Mouse (Mus musculus): ENCODE measurements around the gene Bfsp2. TPM values are rescaled to one million over a fixed set of nuclear protein-coding genes. Genes with fewer than 3 reads are reported as not detected.

Bfsp2 gene
- polyA plus RNA-seq, 1 experiment: not detected

DNA sequence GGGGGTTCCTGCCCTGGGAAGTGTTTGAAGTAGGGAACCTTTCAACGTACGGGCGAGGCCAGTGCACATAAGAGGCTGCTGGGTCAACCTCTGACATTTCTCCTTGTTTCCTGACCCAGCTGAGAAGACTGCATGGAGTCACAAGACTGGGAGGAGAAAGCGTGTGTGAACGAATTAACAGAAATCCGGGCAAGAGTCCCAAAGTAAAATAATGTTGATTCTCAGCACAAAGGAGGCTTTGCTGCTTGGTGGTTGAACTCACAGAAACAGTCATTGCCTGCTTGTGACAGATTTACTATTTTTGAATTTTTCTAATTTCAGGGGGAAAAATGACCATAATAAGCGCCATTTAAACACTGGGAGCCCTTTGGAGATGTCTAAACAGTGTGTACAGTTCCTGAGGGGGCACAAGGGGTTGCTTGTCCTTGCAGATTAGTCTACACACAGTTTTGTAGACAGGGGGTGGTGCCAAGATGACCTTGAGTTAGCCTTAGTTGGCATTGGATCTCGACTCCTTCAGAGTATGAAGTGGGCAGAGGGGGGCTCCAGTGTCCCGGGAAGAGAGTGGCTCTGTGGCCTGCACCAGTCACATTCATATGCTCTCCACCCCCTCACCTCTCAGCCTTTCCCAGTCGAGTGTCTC is 93.1 kb downstream of the Bfsp2 start:
- Histone ChIP-seq H3K4me1 (ENCODE audit: control insufficient read depth, insufficient read depth, low read length) (no peaks in the 10 kb centered on the region), H3K4me3 (ENCODE audit: insufficient read depth, low read length) (no peak overlapping the region), H3K27ac (ENCODE audit: insufficient read depth, low read depth, low read length) (no peak overlapping the region)
- TF ChIP-seq POLR2A (IDR thresholded peaks at IDR 0.05; ENCODE audit: borderline replicate concordance, low read depth, low read length) (no peak), CTCF (IDR thresholded peaks at IDR 0.05; ENCODE audit: low read depth, low read length) (no peak)

DNA sequence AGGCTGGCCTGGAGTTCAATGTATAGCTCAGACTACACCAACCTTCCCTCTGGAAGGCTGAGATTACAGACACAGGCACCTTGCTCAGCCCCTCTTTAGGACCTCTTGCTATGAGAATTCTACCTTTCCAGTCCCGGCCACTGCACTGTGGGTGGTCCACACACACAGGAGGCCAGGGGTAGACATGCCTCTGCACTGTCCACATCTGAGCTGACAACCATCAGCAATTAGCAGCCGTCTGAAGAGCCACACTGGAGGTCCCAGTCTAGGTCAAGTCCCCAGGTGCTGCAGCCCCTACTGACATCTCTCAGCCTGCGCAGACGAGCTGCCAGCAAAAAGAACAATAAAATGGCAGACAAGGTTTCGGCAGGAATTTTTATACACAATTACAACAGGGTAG is 93.6 kb downstream of the Bfsp2 start:
- no peaks in the 10 kb centered on the region for H3K4me1 ChIP-seq (ENCODE audit: control insufficient read depth, insufficient read depth, low read length)
- no peak for TF ChIP-seq POLR2A (IDR thresholded peaks at IDR 0.05; ENCODE audit: borderline replicate concordance, low read depth, low read length)
- TF ChIP-seq CTCF (IDR thresholded peaks at IDR 0.05; ENCODE audit: low read depth, low read length): no peak
- H3K4me3 ChIP-seq (ENCODE audit: insufficient read depth, low read length): no peak overlapping the region
- H3K27ac ChIP-seq (ENCODE audit: insufficient read depth, low read depth, low read length): no peak overlapping the region

- Histone ChIP-seq H3K4me1 (ENCODE audit: control insufficient read depth, insufficient read depth, low read length) (no peaks in the 10 kb centered on the region), H3K27ac (ENCODE audit: insufficient read depth, low read depth, low read length) (no peak overlapping the region), H3K4me3 (ENCODE audit: insufficient read depth, low read length) (no peak overlapping the region)
- no peak for TF ChIP-seq POLR2A (IDR thresholded peaks at IDR 0.05; ENCODE audit: borderline replicate concordance, low read depth, low read length)
- no peak for TF ChIP-seq CTCF (IDR thresholded peaks at IDR 0.05; ENCODE audit: low read depth, low read length)
Observed at GRCm38 (mm10) chr9:103385600-103385999, 94.6 kb downstream of the Bfsp2 start.

GRCm38 (mm10) chr9:103384141-103384796 is 96.0 kb downstream of the Bfsp2 start:
- no peak for TF ChIP-seq POLR2A (IDR thresholded peaks at IDR 0.05; ENCODE audit: borderline replicate concordance, low read depth, low read length)
- TF ChIP-seq CTCF (IDR thresholded peaks at IDR 0.05; ENCODE audit: low read depth, low read length): no peak
- Histone ChIP-seq H3K4me3 (ENCODE audit: insufficient read depth, low read length) (no peak overlapping the region), H3K4me1 (ENCODE audit: control insufficient read depth, insufficient read depth, low read length) (no peaks in the 10 kb centered on the region), H3K27ac (ENCODE audit: insufficient read depth, low read depth, low read length) (no peak overlapping the region)

- no peak overlapping the region for H3K4me3 ChIP-seq (ENCODE audit: insufficient read depth, low read length)
- H3K4me1 ChIP-seq (ENCODE audit: control insufficient read depth, insufficient read depth, low read length): no peaks in the 10 kb centered on the region
- TF ChIP-seq CTCF (IDR thresholded peaks at IDR 0.05; ENCODE audit: low read depth, low read length) (no peak), POLR2A (IDR thresholded peaks at IDR 0.05; ENCODE audit: borderline replicate concordance, low read depth, low read length) (no peak)
- H3K27ac ChIP-seq (ENCODE audit: insufficient read depth, low read depth, low read length): no peak overlapping the region
Observed at GRCm38 (mm10) chr9:103383576-103383975, 96.6 kb downstream of the Bfsp2 start.

- TF ChIP-seq CTCF (IDR thresholded peaks at IDR 0.05; ENCODE audit: low read depth, low read length): no peak
- TF ChIP-seq POLR2A (IDR thresholded peaks at IDR 0.05; ENCODE audit: borderline replicate concordance, low read depth, low read length): no peak
- H3K4me3 ChIP-seq (ENCODE audit: insufficient read depth, low read length): no peak overlapping the region
- H3K27ac ChIP-seq (ENCODE audit: insufficient read depth, low read depth, low read length): no peak overlapping the region
- no peaks in the 10 kb centered on the region for H3K4me1 ChIP-seq (ENCODE audit: control insufficient read depth, insufficient read depth, low read length)
Observed at GRCm38 (mm10) chr9:103382989-103383388, 97.2 kb downstream of the Bfsp2 start.

DNA sequence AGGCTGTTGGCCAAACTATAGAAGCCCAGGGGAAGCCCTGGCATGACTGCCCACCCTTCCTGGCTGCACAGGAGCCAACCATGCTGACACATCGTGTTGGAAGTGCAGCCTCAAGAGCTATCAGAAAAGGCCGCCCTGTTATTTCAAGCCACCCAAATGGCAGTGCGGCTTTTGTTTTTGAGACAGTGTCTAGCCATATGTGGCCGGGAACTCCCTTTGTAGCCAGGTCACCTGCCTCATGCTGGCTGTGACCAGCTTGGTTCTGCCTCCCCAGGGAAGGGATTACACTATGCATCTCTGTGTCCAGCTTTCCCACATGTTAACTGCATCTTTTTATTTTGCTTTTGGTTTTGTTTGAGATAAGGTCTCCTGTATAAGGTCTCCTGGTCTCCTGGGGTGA is 99.7 kb downstream of the Bfsp2 start:
- no peaks in the 10 kb centered on the region for H3K4me1 ChIP-seq (ENCODE audit: control insufficient read depth, insufficient read depth, low read length)
- no peak overlapping the region for H3K4me3 ChIP-seq (ENCODE audit: insufficient read depth, low read length)
- H3K27ac ChIP-seq (ENCODE audit: insufficient read depth, low read depth, low read length): no peak overlapping the region
- TF ChIP-seq CTCF (IDR thresholded peaks at IDR 0.05; ENCODE audit: low read depth, low read length) (no peak), POLR2A (IDR thresholded peaks at IDR 0.05; ENCODE audit: borderline replicate concordance, low read depth, low read length) (no peak)

DNA sequence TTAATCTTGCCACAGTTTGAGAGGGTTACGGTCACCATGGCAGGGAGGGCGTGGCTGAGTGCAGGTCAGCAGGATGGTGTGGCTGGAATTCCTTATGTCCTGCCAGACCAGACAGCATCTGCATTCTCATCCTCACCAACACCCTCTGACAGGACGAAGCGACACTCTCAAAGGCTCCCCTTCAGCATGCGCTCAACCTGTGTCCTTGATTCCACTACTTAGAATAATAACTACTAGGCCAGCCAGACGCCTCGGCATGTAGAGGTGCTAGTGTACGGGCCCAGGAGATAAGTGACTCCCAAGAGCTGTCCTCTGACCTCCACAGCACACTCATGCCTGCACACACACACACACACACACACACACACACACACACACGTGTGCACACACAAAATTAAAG is 101.0 kb downstream of the Bfsp2 start:
- no peaks in the 10 kb centered on the region for H3K4me1 ChIP-seq (ENCODE audit: control insufficient read depth, insufficient read depth, low read length)
- TF ChIP-seq POLR2A (IDR thresholded peaks at IDR 0.05; ENCODE audit: borderline replicate concordance, low read depth, low read length): no peak
- TF ChIP-seq CTCF (IDR thresholded peaks at IDR 0.05; ENCODE audit: low read depth, low read length): no peak
- no peak overlapping the region for H3K27ac ChIP-seq (ENCODE audit: insufficient read depth, low read depth, low read length)
- H3K4me3 ChIP-seq (ENCODE audit: insufficient read depth, low read length): no peak overlapping the region

GRCm38 (mm10) chr9:103378686-103379085 is 101.5 kb downstream of the Bfsp2 start:
- Histone ChIP-seq H3K4me3 (ENCODE audit: insufficient read depth, low read length) (no peak overlapping the region), H3K4me1 (ENCODE audit: control insufficient read depth, insufficient read depth, low read length) (no peaks in the 10 kb centered on the region), H3K27ac (ENCODE audit: insufficient read depth, low read depth, low read length) (no peak overlapping the region)
- TF ChIP-seq CTCF (IDR thresholded peaks at IDR 0.05; ENCODE audit: low read depth, low read length) (no peak), POLR2A (IDR thresholded peaks at IDR 0.05; ENCODE audit: borderline replicate concordance, low read depth, low read length) (no peak)

All from bone marrow macrophage, adult 2 months (primary cell).